Mouse (Mus musculus) embryo, embryonic 9.5 days (tissue): ENCODE measurements around the gene Stk24.

ENCODE experiments used
- DNase-seq: peaks from one replicate; pipeline ENCODE4 v3.0.0-alpha.2; 2017; ENCODE audit errors: extremely low spot score

Gene Stk24

DNA sequence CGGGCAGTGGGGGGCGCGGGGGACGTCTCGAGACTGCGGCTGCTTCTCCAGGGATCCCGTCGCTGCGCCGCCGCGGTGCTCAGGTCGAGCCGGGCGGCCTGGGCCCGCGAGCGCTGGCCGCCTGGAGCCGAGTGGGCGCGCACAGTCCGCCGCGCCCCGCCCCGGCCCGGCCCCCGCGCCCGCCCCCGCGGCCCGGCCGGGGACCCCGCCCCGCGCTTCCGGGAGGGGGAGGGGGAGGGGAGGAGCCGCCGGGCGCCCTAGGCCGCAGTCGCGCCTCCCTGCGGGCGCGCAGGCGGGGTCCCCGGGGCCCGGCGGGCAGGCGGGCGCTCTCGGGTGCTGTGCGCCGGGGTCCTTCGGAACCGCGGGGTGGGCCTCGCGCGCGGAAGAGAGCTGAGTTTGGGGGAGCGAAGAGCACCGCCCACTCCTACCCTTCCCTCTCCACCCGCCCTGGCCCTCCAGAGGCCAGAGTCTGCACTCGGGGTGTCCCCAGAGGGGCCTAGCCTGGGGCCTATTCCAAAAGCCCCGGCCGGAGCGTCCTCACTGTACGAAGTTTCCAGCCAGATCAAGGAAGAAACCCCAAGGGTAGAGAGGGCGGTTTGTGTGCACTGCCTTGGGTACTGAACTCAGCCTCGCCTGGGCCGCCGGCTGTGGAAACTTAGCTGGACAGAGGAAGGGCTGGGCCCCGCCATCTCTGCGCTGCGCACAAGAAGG, 540 bp downstream of the Stk24 start:
- DNase-seq, result peak; percentile 83

DNA sequence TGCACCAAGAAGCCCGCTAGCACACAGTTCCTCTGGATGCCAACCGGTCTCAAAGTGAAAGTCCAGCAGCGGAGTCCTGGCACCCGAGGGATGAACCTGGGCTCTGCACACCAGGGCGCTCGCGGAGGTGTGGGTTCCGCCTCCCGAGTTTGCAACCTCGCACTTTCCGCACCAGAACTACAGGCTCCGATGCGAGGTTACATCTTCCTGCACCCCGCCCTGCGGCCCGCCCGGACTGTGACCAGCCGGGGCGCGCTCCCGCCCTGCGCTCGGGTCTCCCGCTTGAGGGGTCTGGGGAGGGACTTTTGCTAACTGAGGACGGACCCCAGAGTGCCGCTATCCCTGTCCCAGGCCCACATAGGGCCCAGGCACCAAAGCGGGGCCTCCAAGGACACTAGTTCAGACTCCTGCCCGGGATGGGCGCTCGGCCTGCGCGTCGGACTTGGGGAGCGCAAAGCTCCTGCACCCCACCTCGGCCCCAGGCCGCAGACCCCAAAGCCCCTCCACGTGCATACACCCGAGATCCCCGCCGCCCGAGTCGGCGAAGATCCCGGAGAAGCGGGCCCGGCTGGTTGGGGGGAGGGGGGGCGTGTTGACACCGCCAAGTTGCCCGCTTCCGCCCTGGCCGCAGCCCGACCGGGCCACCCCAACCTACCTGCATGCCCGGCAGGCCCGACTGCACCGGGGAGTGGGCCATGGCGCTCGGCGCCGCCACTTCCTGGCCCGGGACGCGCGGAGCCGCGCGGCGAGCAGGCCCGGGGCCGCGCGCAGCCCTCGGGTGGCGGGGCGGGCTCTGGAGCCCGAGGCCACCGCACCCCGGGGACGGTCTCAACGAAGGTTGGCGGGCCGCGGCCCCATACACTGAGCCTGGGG, 1.3 kb downstream of the Stk24 start:
- DNase-seq, result peak; percentile 78

GRCm38 (mm10) chr14:121376566-121376965, 3.2 kb downstream of the Stk24 start:
- DNase-seq, result no peak

GRCm38 (mm10) chr14:121373901-121374300, 5.9 kb downstream of the Stk24 start:
- DNase-seq, result no peak

DNA sequence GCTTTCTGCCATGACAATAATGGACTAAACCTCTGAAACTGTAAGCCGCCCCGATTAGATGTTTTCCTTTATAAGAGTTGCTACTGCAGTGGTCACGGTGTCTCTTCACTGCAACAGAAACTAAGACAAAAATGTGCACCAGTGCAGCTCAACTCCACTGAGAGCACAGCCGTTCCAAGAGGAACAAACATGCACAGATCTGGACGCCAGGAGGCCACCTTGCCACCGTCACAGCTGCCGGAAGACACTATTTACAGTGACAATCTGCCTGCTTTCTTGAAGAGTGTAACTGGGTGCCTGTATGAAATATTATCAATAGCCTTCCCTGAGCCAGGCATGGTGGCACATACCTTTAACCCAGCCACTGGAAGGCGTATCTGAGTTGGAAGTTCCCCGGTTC, 6.8 kb downstream of the Stk24 start:
- no peak for DNase-seq

- no peak for DNase-seq
Measured at GRCm38 (mm10) chr14:121371911-121372820, 7.6 kb downstream of the Stk24 start.

DNA sequence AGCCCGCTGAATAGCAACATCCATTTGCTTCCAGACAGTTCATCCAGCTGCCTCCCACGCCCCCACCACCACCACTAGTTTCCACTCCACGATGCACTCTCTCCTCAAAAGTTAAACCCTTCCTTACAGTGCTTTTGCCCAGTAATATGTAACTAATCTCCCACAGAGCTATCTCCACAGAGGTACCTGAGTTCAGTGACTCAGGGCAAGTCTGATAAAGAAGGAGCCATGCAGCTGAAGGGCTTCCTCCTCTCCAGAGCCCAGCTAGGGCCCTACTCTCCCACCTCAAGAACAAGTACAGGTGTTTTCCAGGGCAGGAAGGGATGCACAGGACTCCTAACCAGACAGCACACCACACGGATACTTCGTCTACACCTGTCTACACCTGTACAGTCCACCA, 10.4 kb downstream of the Stk24 start:
- no peak for DNase-seq

DNA sequence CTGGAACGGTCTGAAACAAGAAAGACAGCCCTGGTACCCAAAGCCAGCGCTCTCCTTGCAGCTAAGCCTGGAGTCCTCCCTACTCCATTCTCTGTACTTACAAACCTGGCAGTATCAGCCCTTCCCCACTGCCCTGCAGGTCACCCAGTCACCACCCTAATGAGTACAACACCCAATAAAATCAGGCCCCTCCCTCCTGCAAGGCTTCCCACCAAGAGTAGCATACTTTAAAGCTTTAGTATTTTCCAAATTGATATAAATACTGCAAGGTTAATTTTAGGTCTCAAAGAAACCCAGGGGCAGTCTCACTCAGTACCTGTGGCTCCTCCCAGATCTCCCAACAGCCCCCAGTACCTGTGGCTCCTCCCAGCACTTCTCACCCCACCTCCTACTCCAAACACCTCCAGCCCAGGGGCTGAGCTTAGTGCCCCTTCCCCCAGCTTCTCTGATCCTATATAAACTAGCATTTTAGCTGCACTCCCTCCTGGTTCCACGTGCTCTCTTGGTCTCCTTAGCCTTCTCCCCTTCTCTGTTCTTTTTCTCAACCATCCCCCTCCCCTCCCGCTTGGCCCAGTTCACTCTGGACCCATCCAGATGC, 11.6 kb downstream of the Stk24 start:
- DNase-seq, result no peak

DNA sequence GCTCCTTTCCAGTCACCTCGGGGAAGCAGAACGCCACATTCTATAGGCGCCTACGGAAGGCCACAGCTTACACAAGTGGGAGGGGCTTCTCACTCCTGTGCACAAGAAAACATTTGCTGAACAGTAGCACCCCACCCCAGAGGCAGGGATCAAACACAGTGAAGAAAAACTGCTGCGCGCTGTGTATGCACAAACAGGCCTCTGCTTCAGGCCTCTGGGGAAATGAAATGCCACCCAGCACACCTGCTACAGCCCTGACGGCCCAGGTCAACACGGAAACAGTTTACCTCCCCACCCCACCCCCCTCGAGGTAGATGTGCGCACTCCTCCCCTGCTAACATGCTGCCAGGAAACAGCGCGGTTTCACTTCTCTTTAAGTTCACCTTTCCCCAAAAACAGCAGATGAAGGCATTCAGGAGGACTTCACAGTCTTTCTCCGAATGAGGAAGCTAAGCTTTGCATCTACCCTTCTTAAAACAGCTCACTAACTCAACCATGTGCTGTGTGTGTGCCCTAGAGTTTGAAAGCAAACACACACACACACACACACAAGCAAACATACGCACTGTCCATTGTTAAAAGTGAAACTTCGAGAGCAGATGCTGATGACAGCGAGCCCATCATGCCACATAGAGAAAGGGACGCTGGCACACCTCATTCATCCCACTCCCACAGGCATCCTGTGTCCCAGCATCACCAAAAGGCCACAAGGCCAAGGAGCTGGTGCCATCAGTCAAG, 13.7 kb downstream of the Stk24 start:
- no peak for DNase-seq

- no peak for DNase-seq
Measured at GRCm38 (mm10) chr14:121365390-121365789, 14.4 kb downstream of the Stk24 start.

- DNase-seq, result no peak
Measured at GRCm38 (mm10) chr14:121364282-121364681, 15.5 kb downstream of the Stk24 start.

DNA sequence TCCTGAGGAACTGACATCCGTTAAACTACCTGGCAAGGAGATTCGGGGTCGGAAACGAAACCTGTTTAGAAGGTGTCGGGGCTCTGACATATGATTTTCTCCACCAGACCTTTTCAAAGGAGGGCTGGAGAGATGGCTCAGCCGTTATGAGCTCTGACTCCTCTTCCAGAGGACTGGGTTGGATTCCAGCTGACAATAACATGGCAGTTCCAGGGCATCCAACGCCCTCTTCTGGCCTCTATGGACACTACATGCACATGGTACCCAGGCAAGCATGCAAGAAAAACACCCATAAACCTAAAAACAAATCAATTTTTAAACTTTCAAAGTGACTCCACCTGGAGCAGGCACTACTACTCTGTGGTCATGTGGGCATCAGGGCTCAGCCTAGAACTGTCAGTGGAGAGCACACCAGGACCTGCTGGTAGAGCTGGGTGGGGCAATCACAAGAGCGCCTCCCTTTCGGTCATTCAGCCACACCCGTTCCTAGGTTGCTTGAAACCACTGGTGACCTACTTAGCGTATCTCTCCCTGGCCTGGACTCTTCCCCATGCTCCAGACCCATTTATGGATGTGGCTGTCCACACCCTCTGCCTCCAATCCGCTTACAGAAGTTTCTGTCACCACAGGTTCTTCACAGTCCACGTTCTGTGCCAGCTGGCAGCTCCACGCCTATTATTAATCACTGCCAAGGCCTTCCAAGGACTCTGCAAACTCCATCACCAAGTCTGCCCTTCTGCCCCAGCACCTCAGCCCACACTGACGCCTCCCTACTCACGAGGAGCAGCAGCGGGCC, 18.3 kb downstream of the Stk24 start:
- no peak for DNase-seq

DNA sequence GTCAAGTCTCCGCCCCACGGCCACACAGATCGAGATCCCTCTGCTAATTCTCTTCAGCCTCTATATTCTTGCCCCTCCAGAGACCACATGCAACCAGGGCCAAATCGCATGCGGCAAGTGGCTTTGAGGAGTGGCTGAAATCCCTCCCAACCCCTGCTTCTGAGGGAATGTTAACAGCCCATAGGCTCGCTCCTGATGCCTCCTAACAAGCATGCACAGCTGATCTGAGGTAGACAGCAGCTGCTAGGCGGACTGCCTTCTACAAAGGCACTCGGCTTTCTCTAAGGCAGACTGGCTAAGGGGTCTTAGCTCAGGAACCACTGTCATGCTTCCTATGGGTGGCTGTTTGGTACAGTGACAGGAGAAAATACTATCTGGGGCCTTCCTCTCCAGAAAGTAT, 20.0 kb downstream of the Stk24 start:
- DNase-seq, result no peak

GRCm38 (mm10) chr14:121359015-121359414, 20.8 kb downstream of the Stk24 start:
- no peak for DNase-seq

DNA sequence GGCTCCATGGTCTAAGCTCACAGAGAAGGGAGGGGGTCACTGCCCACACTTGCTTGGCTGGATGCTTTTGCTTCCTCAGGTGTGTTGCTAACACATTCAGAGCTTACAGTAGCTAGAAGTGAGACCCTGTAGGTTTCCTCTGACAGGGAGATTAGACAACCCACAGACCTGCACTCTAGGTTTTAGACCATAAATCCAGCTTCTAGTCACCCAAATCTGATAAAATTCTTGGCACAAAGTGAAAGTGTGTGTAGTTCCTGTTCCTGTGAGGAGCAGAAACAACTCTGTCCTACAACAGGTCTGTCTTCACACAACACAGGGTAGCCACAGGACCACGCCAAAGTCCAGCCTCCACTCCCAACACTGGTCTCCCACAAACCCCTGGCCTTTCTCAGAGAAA, 21.5 kb downstream of the Stk24 start:
- no peak for DNase-seq

DNA sequence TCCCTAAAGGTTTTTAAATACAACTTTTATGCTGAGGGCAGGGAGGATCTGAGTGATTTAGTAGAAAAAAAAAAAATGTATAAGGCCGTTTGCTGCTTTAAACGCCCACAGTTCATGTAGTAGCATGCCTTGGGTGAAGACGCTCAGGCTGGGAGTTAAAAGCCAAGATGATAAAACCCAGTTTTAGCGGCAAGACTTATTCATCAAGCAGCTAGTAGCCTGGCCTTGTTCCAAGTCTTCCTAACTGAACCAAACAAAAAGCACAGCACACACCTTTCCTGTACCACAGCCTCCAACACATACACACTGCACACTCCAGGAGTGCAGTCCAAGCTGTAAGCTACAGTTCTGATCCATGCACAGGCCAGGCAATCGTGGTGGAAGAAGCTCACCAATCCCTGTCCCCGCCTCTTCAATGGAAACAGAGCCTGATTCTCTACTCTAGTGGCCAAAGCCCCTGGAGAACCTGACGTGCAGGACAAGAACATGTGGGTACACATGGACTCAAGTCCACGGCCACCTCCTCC, 23.4 kb downstream of the Stk24 start:
- DNase-seq, result no peak

DNA sequence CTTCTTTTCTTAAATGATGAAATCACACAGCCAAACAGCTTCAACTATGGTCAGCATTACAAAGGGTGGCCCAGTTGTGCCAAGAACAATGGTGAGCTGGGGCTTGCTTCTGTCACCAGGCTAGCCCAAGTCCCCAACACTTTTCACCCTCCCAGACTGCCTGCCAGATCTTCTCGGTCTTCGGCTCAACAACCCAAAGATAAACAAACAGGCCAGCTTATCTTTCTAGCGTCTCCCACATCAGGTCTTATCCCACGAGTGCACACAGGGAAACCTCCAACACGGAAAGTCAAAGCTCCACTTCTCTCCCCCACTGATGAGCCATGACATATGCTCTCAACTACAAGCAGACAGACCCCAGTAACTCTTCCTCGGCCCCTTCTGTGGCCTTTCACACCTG, 24.1 kb downstream of the Stk24 start:
- DNase-seq, result no peak

DNA sequence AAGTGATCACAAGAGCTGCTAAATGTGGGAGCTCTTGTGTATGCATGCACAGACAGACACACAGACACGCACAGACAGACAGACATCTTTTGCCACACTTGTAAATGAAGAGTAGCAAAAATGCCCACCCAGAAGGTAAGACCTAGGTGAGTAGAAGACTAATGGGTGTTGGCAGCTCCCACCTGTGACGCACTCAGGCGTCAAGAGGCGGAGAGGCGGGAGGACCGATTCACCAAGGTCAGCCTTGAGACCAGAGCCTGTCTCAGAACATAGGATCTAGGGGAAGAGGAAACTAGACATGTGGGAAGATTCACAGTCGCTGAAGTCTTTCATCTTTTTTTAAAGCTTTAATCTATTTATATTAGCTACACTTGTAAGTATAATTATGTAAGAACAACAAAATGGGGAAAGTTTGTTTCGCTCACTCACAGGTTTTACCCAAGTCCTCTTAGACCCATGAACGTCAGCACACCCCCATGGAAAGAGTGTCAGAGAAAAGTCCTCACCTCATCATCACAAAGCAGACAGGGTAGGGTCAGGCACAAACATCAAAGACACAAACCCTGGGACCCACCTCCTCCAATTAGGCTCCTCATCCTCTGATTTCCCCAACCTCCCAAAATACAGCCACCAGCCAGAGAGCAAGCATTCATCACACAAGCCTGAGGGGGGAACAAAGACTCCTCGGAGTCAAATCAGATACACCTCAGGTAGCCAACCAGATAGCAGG, 26.0 kb downstream of the Stk24 start:
- no peak for DNase-seq

DNA sequence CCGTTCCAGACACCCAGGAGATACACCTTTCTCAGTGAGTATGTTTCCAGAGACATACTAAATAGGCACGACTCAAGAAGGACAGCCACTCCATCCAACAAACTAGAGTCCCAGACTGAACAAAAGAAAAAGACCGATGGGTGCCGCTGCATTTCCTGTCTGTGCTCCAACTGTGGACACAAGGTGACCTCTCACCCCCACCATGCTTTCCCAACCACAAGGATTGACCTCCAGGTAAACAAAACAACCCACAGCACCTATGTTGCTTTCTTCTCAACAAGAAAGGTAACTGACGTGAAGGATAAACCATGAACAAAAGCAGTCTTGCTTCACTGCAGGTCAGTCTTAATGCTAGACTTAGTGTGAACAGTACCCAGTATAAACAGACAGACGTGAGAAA, 27.1 kb downstream of the Stk24 start:
- no peak for DNase-seq
